Mouse (Mus musculus) cerebellum, adult 11 months (tissue): Measurements from ENCODE around the gene Abca2.

Source experiments
- DNase-seq: peaks from one replicate; pipeline ENCODE4 v3.0.0; 2022

Abca2 gene

GRCm38 (mm10) chr2:25463630-25464029, 35.1 kb downstream of the Abca2 start:
- no peak for DNase-seq

DNA sequence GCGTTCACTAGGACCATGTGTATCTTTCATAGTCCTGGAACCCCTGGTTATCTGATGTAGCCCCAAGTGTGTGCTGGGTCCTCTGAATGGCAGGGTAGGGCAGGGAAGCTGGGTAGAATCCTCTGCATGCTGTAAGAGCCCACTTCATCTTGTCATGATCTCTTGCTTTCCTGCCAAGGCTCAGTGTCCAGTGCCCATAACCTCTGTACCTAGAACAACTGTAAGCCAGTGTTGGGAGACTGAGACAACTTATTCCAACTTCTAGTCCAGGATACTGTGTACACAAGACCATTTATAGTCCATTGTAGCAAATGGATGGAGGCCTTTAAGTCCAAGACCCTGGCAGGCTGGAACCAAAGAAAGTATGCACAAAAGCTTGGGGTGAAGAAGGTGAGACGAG, 36.8 kb downstream of the Abca2 start:
- no peak for DNase-seq

DNA sequence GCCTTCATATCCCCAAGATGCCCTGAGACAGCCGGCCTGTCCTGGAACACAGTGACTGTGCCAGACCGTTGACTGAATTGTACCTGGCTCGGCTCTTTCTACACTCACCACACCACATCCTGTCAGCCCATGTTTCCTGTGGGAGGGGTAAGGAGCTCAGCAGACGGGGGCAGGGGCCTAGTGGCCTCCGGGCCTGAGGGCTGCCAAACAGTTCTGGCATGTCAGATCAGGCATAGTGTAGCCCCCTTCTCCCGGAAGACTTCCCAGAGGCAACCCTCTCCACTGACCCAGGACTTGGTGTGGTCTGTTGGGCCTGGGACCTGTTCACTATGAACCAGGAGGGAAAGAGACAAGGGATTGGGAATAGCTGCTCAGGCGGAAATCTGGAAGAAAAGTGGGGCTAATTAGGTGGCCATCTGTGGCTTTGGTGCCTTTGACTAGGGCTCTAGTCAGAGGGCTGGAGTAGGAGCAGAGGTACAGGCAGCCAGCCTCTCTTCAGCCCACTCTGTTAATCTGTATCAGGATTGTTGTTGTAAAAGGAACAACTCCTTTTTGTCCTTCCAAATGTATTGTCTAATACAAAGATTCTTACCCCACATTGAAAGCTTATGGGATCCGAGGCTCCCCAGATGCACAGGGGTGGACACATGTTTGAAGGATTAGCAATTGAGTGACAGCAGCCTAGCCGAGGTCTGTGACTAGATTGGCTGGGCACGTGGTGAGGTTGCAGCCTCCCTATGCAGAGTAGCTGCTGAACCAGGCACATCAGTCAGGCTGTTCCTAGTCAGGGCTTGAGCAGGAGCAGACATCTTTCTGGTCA, 37.5 kb downstream of the Abca2 start:
- no peak for DNase-seq

DNA sequence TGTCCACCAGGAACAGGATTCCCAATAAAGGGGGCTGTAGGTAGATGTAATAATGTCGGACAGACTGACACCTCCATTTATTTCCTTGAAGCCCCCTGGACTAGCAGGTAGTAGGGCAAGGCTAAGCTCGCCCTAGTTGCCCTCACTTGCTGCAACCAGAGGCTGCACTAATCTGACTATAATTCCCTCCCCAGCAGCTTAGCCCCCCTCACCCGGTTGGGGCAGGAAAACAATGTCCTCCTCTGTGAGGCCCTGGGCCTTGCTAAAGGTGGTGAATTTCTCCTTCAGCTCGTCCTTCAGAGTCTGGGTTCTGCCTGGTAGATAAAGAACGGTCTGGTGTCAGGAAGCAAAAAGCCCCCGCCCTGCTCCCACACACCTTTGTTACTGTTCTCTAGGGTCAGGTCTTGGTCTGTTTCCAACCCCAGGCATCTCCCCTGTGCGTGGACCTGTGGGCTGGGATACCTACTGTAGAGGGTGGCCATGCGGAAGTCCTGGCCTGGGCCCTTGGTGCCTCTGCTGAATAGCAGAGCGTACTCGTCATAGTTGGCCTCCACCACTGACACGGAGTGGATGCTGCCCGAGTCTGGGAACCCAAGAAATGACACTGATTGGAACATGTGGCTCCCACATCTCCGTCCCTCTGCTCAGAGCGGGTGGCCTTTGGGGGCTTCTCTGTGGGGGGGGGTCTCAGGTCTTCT, 39.3 kb downstream of the Abca2 start:
- DNase-seq: no peak

DNA sequence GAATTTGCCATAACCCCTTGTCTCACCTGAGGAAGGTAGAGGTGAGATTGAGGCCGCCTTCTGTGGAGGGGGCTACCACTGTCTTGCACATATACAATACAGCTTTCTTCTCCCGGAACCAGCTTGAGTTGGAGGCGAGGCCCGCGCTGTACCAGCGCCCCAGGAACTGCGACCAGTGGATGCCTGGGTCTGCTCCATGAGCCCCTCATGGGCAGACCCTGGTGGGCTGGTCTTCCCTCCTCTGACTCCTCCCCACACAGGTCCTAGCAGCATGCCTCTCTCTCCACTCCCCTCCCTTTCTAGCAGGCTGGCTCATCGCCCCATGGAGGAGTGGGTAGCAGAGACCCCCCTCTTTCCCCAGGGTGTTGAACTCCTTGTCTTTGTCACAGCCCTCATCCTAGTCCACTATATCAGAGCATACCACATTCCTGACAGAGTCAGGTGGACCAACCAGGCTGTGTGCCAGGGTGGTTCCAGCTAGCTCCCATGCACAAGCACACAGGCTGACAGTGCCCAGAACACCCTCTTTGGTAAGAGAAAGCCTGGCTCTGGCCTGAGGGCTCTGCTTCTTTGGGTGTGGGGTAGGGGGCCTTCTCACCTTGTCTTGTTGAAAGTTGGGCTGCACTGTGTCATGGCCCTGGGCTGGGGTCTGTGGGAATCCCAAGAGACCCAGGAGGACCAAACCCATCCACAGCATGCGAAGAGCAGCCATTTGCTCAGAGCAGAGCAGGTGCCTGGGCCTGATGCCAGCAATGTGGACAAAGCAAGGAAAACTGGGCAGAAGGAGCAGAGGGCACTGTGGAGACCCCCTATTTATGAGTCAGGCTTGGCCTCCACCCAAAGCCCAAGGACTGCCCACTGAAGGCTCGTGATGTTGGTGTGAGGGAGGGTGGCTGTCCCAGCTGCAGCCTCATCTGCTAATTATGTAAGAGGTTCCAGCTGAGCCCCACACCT, 40.7 kb downstream of the Abca2 start:
- DNase-seq: peak; percentile 70

- no peak for DNase-seq
These were observed 41.5 kb downstream of the Abca2 start, which contains the start of gene Ptgds for GRCm38 (mm10) chr2:25469969-25470368. Gene Ptgds, minus strand, starts transcription at chr2:25470046.

- no peak for DNase-seq
These were observed 44.0 kb downstream of the Abca2 start for GRCm38 (mm10) chr2:25472550-25472949.

DNA sequence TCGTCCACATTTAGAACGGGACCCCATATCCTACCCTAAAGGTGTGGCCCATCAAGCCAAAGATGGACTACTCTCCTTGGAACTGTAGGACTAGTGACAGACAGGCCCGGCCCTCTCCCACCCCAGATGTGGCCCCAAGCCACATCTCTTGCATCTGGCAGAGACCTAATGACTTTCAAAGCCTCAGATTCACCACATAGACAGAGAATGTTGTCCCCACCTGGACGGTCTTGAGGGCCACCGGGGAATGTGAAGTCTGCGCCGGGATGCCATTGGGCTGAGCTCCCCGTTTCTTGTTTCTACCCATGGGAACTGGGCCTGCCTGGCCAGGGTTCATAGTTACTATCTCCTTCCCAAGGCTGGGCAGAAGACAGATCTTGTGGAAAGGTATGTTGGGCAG, 49.0 kb downstream of the Abca2 start:
- no peak for DNase-seq

DNA sequence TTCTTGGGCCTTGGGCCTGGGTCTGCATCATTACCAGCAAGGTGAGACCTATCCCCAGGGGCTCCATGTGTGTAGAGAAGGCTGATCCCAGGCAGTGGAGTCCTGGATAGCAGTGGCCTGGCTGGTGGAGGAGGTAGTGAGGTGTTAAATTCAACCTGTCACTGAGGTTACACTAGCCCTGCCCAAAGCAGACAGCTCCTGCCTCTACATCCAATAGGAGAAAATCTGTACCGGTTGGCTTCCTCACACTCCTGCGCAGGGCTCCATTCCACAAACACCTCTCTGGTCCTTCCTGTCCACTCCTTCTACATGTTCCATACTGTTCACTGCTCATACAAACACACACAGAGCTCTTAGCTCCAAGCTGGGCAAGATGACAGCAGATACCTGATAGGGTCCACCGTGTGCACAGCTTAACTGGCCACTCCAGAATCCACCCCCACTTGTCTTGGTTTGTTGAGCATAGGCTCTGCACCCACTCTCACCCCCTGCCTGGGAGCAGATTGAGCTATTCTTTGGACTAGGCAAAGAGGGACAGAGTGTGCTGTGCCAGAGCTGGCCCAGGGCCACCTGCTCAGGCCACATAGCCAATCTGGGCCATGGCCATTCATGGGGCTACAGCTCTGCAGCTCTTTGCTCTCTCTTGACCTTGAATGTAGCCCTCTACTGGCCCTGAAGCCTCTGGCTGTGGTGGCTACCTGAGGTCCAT, 49.6 kb downstream of the Abca2 start:
- peak; percentile 96 for DNase-seq

- no peak for DNase-seq
These were observed 51.2 kb downstream of the Abca2 start for GRCm38 (mm10) chr2:25479551-25480311.

DNA sequence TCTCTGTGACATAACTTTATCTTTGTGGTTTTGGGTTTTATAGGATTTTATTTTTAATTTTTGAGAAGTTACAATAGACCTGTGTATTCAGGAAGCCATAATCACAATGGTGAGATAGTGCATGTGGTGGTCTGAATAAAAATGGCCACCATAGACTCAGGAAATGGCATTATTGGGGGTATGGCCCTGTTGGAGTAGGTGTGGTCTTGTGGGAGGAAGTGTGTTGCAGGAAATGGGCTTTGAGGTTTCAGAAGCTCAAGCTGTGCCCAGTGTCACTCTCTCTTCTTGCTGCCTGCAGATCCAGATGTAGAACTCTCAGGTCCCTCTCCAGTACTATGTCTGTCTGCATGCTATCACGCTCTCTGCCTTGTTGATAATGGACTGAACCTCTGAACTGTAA, 52.0 kb downstream of the Abca2 start:
- no peak for DNase-seq

DNA sequence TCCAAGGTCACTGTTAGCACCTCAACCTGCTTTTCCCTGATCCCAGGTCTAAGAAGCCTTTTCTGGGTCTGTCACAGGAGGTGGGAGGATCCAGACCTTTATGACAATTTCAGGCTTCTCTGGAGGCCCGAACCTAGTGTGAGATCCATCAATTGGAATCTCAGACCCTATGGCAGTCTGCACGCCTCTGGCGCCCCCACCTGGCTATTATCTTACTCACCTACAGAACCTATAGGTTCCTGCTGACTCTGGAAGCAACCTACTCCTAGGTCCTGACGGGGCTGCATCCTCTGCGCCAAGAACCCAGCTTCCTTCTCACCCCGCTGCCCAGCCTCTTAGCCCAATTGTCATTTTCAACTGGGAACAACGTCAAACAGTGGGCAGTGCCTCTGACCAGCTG, 54.5 kb downstream of the Abca2 start:
- peak; percentile 68 for DNase-seq

- peak; percentile 95 for DNase-seq
These were observed 56.6 kb downstream of the Abca2 start for GRCm38 (mm10) chr2:25484901-25485647.

- DNase-seq: no peak
These were observed 59.6 kb downstream of the Abca2 start for GRCm38 (mm10) chr2:25487965-25488670.

- DNase-seq: no peak
These were observed 60.2 kb downstream of the Abca2 start for GRCm38 (mm10) chr2:25488671-25489068.

GRCm38 (mm10) chr2:25492988-25493387, 64.5 kb downstream of the Abca2 start:
- peak; percentile 14 for DNase-seq

GRCm38 (mm10) chr2:25493476-25493961, 65.0 kb downstream of the Abca2 start, which contains the start of gene Lcn12:
Gene Lcn12, minus strand, starts transcription at chr2:25493911.
- DNase-seq: peak; percentile 79

- DNase-seq: peak; percentile 52
These were observed 68.0 kb downstream of the Abca2 start for GRCm38 (mm10) chr2:25496462-25496861.
